Mouse (Mus musculus) C2C12 (cell line): ENCODE results near the gene Zfp579. TPM values are rescaled to one million over a fixed set of nuclear protein-coding genes. Genes with fewer than 3 reads are reported as not detected.

Experiments used
- H3K27me3 ChIP-seq: one replicate; pipeline ENCODE4 v1.6.1; 2011; ENCODE audit not compliant: control insufficient read depth, insufficient read depth, insufficient read length
- H3K36me3 ChIP-seq: one replicate; pipeline ENCODE4 v1.6.1; 2011; ENCODE audit not compliant: control insufficient read depth, insufficient read depth
- H3K4me3 ChIP-seq: one replicate; pipeline ENCODE4 v1.5.1; 2011; ENCODE audit warnings: mild to moderate bottlenecking, control low read depth; ENCODE audit not compliant: poor library complexity, insufficient read depth, severe bottlenecking
- H3K79me2 ChIP-seq: one replicate; pipeline ENCODE4 v1.6.1; 2011; ENCODE audit not compliant: control insufficient read depth, insufficient read depth
- H3K79me3 ChIP-seq: one replicate; pipeline ENCODE4 v1.6.1; 2011; ENCODE audit warnings: low read depth, control low read depth
- H3ac ChIP-seq: one replicate; pipeline ENCODE3; 2011; ENCODE audit warnings: low read depth; ENCODE audit not compliant: control insufficient read depth, insufficient read length
- CEBPB ChIP-seq: IDR thresholded peaks from one replicate; pipeline ENCODE4 v1.6.1; 2011; ENCODE audit warnings: low read depth, mild to moderate bottlenecking, control low read depth, moderate library complexity
- CTCF ChIP-seq: IDR thresholded peaks from one replicate; pipeline ENCODE4 v1.5.1; 2011; ENCODE audit not compliant: control insufficient read depth, insufficient read depth, insufficient read length
- FOSL1 ChIP-seq: IDR thresholded peaks from one replicate; pipeline ENCODE4 v1.8.0; 2011; ENCODE audit warnings: mild to moderate bottlenecking, low read length; ENCODE audit not compliant: poor library complexity, insufficient read depth, severe bottlenecking
- MAX ChIP-seq: IDR thresholded peaks from one replicate; pipeline ENCODE4 v1.6.1; 2011; ENCODE audit warnings: mild to moderate bottlenecking, control low read depth
- MYOD1 ChIP-seq: IDR thresholded peaks from one replicate; pipeline ENCODE4 v1.6.1; 2011; ENCODE audit warnings: low read depth; ENCODE audit not compliant: control insufficient read depth, insufficient read length
- MYOG ChIP-seq: IDR thresholded peaks from one replicate; pipeline ENCODE4 v1.6.1; 2011; ENCODE audit not compliant: control insufficient read depth, insufficient read length; ENCODE audit errors: extremely low read depth
- USF1 ChIP-seq: IDR thresholded peaks from one replicate; pipeline ENCODE4 v1.6.1; 2011; ENCODE audit warnings: low read depth, mild to moderate bottlenecking, control low read depth, moderate library complexity
- polyA plus RNA-seq: library from polyadenylated mRNA; unstranded; fragments of >200 nt; fragmentation: generic; extraction: Trizol; gene quantifications from one replicate; pipeline ENCODE4 v1.2.1, GENCODE M21; 2012; ENCODE audit warnings: missing spikeins

Gene Zfp579
- polyA plus RNA-seq, 1 experiment: 10.1 TPM

DNA sequence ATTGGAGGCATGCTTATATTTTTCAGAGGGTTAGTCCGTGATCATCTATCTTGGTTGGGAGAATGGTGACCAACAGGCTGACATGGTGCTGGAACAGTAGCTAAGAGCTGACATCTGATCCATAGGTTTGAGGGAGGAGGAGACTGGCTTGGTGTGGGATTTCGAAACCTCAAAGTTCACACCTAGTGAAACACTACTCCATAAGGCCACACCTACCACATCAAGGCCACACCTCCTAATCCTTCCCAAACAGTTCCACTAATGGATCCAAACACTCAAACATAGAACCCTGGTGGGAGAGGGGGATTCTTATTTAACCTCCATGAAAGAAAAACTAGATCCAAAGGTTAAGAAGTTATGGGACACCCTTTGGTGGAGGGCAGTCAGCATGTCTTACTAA, 21.0 kb upstream of the Zfp579 start:
- Histone ChIP-seq H3K79me2 (peaks cover 33% of the 10 kb centered on the region), H3K27me3 (no peaks in the 10 kb centered on the region), H3K79me3 (peaks cover 18% of the 10 kb centered on the region), H3ac (no peak overlapping the region), H3K4me3 (no peak overlapping the region), H3K36me3 (peaks cover 20% of the 10 kb centered on the region)
- TF ChIP-seq CEBPB: no peak
- TF ChIP-seq USF1: no peak
- TF ChIP-seq MYOD1: no peak
- TF ChIP-seq CTCF: no peak
- no peak for TF ChIP-seq MYOG
- TF ChIP-seq FOSL1: no peak
- no peak for TF ChIP-seq MAX

DNA sequence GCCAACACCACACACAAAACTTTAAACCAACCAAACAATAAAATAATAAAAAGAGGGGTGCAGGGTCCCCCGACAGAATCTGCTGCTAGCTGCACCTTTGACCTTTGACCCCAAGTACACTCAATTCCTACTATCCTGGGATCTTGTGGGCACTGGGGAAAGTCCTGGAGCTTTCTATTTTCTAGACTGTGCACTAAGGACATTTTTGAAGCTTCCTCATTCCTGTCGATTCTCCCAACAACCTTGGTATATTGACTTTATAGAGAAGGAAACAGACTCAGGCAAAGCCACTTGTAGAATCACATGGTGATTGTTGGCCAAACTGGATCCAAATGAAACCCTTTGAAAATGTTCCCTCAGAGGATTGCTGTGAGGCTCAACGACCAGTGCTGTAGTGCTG, 20.1 kb upstream of the Zfp579 start:
- no peaks in the 10 kb centered on the region for H3K27me3 ChIP-seq
- no peak for TF ChIP-seq FOSL1
- no peak for TF ChIP-seq MAX
- TF ChIP-seq CTCF: no peak
- no peak for TF ChIP-seq USF1
- no peak for TF ChIP-seq MYOG
- no peak for TF ChIP-seq CEBPB
- no peak for TF ChIP-seq MYOD1
- H3K4me3 ChIP-seq: peak overlapping the region; percentile 68
- H3ac ChIP-seq: peak overlapping the region; percentile 35
- H3K79me3 ChIP-seq: peaks cover 10% of the 10 kb centered on the region
- peaks cover 24% of the 10 kb centered on the region for H3K36me3 ChIP-seq
- H3K79me2 ChIP-seq: peaks cover 24% of the 10 kb centered on the region

DNA sequence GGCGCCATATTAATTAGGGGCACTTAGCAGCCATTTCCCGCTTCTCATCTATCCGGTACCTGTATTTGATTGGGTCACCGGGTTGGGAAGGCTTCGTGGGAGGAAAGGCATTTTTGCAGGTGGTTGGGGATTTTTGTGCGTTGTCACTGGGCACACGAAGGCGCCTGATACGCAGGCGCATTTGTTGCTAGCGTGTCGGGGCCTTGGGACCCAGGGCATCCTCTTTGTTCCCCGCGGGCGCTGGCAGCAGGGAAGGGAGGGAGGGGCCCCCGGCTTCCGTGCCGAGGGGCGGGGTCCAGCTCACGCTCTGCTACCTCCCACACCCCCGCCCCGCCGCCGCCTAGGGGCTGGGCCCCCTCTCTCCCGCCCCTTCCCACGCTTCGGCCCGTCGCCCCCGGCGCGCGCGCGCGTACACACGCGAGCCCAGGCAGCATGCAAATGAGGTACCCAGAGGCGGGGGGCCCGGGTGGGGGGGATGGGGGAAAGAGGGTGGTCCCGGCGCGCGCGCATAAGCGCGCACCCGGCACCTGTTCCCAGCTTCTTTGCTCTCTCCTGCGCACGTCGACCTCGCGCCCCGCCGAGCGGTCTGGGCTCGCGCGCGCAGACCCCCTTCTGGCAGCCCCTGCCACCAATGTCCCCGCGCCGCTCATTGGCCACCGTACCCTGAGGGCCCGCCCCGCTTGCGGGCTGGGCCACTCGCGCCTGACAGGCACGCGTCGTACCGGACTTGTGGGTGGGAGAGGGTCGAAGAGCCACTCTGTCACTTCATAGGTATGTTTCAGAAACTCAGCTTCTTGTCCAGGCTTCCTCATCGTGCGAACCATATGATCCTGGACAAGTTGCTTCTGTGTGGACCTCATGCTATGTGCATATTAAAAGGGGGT, 19.4 kb upstream of the Zfp579 start, which contains the start of gene Gm44973:
Gene Gm44973 (plus strand): TSS at position 379 of the 884 bp plus-strand sequence.
- H3ac ChIP-seq: peak within 1 kb of the TSS; percentile 98
- no peaks in the 10 kb centered on the region for H3K27me3 ChIP-seq
- H3K4me3 ChIP-seq: peak within 1 kb of the TSS; percentile 68
- peaks cover 29% of the 10 kb centered on the region for H3K36me3 ChIP-seq
- no peak for TF ChIP-seq FOSL1
- TF ChIP-seq MYOD1: no peak
- no peak for TF ChIP-seq CTCF
- TF ChIP-seq CEBPB: no peak
- TF ChIP-seq MAX: peak; percentile 28
- peaks cover 18% of the 10 kb centered on the region for H3K79me2 ChIP-seq
- H3K79me3 ChIP-seq: peaks cover 6% of the 10 kb centered on the region

DNA sequence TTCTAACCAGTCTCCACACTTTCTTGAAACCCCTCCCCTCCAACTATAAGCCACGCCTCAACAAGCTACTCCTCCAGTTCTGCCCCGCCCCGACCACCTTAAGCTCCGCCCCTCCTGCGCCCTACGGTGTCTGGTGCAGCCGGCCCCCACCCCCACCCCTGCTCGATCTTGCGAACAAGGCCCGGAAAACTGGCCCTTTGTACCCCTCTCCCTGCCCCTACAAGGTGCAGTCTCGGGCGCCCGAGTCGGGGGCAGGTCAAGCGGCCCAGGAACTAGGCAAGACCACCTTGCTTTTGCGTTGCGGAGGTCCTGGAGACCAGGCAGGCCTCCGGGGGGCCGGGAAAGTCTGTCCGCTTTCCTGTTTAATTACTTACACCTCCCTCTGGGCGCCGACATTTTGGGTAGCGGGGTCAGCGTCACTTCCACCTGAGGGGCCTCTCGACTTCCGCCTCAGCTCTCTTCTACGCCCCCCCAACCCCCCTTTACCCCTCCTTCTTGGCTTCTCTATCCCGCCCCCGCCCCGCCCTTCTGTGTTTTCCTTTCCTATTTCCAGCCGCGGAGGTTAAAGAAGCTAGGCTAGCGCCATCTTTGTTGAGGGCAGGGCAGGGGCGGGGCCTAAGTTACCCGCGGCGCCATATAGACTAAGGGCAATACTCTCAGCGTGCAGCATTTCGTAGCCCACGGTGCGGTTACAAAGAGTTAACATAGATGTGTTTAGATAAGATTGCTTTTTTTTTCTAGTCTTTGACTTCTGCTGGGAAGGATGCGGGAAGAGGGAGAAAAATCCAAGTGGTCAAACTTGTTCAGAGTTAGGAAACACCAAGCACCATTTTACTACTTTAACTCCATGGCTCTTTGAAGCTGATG, 18.5 kb upstream of the Zfp579 start, which contains the start of the genes Zfp524 and Fiz1:
Gene Zfp524 (plus strand): TSS at position 165 of the 867 bp plus-strand sequence.
Gene Fiz1 (minus strand): TSS at position 447 of the 867 bp plus-strand sequence.
- Histone ChIP-seq H3K4me3 (peak within 1 kb of the TSS; percentile 68), H3ac (peak within 1 kb of the TSS; percentile 98), H3K27me3 (no peaks in the 10 kb centered on the region), H3K36me3 (peaks cover 33% of the 10 kb centered on the region), H3K79me3 (peaks cover 6% of the 10 kb centered on the region), H3K79me2 (peaks cover 18% of the 10 kb centered on the region)
- no peak for TF ChIP-seq MAX
- TF ChIP-seq USF1: no peak
- TF ChIP-seq CTCF: no peak
- no peak for TF ChIP-seq FOSL1
- no peak for TF ChIP-seq MYOD1
- no peak for TF ChIP-seq MYOG
- no peak for TF ChIP-seq CEBPB

DNA sequence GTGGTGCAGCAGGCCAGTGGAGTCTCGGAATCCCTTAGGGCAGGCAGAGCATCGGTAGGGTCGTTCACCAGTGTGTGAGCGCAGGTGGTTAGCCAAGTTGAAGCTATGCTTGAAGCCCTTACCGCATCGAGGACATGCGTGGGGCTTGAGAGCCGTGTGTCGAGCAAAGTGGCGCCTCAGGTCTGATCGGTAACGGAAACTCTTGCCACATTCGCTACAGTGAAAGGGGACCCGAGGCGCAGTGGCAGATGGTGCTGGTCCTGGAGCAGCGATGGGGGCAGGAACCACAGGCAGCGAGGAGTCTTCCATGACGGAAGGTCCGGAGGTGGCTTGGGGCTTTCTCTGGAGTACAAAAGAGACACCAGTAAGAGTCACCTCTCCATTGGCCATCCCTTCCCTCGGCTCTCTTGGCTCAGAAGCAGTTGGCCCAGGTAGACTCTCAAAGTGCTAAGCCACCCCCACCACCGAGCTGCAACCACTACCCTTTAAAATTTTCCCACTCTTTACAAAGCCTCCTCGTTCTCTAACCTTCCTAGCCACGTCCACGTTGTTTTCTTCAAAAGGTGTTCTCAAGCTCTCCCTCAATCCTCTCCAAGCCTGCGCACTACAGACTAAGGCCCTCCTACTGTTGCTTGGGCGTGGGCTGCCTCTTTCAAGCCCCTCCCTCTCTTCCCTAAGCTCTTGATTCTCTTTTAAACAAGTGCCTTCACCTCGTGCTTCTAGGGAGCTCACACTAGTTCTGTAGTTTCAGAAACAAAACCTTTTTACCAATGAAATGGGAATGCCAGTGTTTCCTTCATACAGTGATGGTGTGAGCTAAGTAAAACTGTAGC, 16.9 kb upstream of the Zfp579 start:
- Histone ChIP-seq H3ac (no peak overlapping the region), H3K27me3 (no peaks in the 10 kb centered on the region), H3K36me3 (peaks cover 43% of the 10 kb centered on the region), H3K79me3 (peaks cover 4% of the 10 kb centered on the region), H3K79me2 (peaks cover 11% of the 10 kb centered on the region), H3K4me3 (no peak overlapping the region)
- TF ChIP-seq MAX (no peak), CTCF (no peak), CEBPB (no peak), MYOG (no peak), USF1 (no peak), FOSL1 (no peak), MYOD1 (no peak)
